Mouse (Mus musculus) adrenal gland, postnatal 25 days (tissue): ENCODE measurements around the gene 1700022I11Rik. TPM values are rescaled to one million over a fixed set of nuclear protein-coding genes. Genes with fewer than 3 reads are reported as not detected.
A peak's percentile ranks its signal among the peaks of the same experiment; 100 is the strongest.

Experiments
- DNase-seq: peaks from one replicate; pipeline ENCODE4 v3.0.0; 2021; ENCODE audit warnings: mixed read lengths
- long read RNA-seq: library from polyadenylated mRNA; stranded (forward); transcript quantifications from one replicate; pipeline ENCODE4 v2.0.0, GENCODE M21; 2021
- total RNA-seq: library from RNA; stranded (reverse); gene quantifications from 2 replicates; pipeline ENCODE4 v1.2.3, GENCODE M21; 2021

The 1700022I11Rik gene
- total RNA-seq: not detected in 2 replicates
- long read RNA-seq: 0 reads

- no peak for DNase-seq
Observed at GRCm38 (mm10) chr4:42969304-42969703, at the start of gene 1700022I11Rik. 1700022I11Rik (plus strand) TSS chr4:42969604.

- DNase-seq: no peak
Observed at GRCm38 (mm10) chr4:42920726-42921125, 48.7 kb upstream of the 1700022I11Rik start.

- no peak for DNase-seq
Observed at GRCm38 (mm10) chr4:42921536-42921935, 47.9 kb upstream of the 1700022I11Rik start.

GRCm38 (mm10) chr4:42922056-42922455 is 47.3 kb upstream of the 1700022I11Rik start:
- DNase-seq: no peak

GRCm38 (mm10) chr4:42922461-42922860 is 46.9 kb upstream of the 1700022I11Rik start:
- DNase-seq: no peak

- no peak for DNase-seq
Observed at GRCm38 (mm10) chr4:42924095-42924710, 45.2 kb upstream of the 1700022I11Rik start.

- no peak for DNase-seq
Observed at GRCm38 (mm10) chr4:42928209-42928608, 41.2 kb upstream of the 1700022I11Rik start.

GRCm38 (mm10) chr4:42928952-42929351 is 40.5 kb upstream of the 1700022I11Rik start:
- DNase-seq: no peak

GRCm38 (mm10) chr4:42932229-42932969 is 37.0 kb upstream of the 1700022I11Rik start:
- DNase-seq: no peak

- DNase-seq: peak; percentile 67
Observed at GRCm38 (mm10) chr4:42933630-42934029, 35.8 kb upstream of the 1700022I11Rik start.

GRCm38 (mm10) chr4:42941396-42941795 is 28.0 kb upstream of the 1700022I11Rik start:
- no peak for DNase-seq

GRCm38 (mm10) chr4:42943341-42943740 is 26.1 kb upstream of the 1700022I11Rik start:
- DNase-seq: no peak

GRCm38 (mm10) chr4:42944185-42944584 is 25.2 kb upstream of the 1700022I11Rik start:
- DNase-seq: no peak

GRCm38 (mm10) chr4:42945043-42945442 is 24.4 kb upstream of the 1700022I11Rik start:
- peak; percentile 41 for DNase-seq

- no peak for DNase-seq
Observed at GRCm38 (mm10) chr4:42945445-42945844, 24.0 kb upstream of the 1700022I11Rik start.

GRCm38 (mm10) chr4:42945952-42946351 is 23.5 kb upstream of the 1700022I11Rik start:
- peak; percentile 50 for DNase-seq

- DNase-seq: no peak
Observed at GRCm38 (mm10) chr4:42946733-42947290, 22.6 kb upstream of the 1700022I11Rik start.

- DNase-seq: no peak
Observed at GRCm38 (mm10) chr4:42948527-42948926, 20.9 kb upstream of the 1700022I11Rik start.

- no peak for DNase-seq
Observed at GRCm38 (mm10) chr4:42949051-42949675, 20.2 kb upstream of the 1700022I11Rik start.

- DNase-seq: peak; percentile 97
Observed at GRCm38 (mm10) chr4:42949676-42950051, 19.7 kb upstream of the 1700022I11Rik start, which contains the start of gene Dnajb5. Dnajb5 (plus strand) TSS chr4:42949814.

- DNase-seq: peak; percentile 87
Observed at GRCm38 (mm10) chr4:42950065-42950558, 19.3 kb upstream of the 1700022I11Rik start.
